Mouse (Mus musculus): ENCODE results near the gene Gpam.
A peak's percentile ranks its signal among the peaks of the same experiment; 100 is the strongest.

Gpam gene

GRCm38 (mm10) chr19:55143391-55144300 is 16.6 kb upstream of the Gpam start:
- DNase-seq (ENCODE audit: extremely low read depth, insufficient read length, low spot score) = no peak

GRCm38 (mm10) chr19:55139301-55139700 is 12.3 kb upstream of the Gpam start:
- peak; percentile 32 for DNase-seq (ENCODE audit: extremely low read depth, insufficient read length, low spot score)

- DNase-seq (ENCODE audit: extremely low read depth, insufficient read length, low spot score) = no peak
These were observed 11.5 kb upstream of the Gpam start for GRCm38 (mm10) chr19:55138506-55138905.

- no peak for DNase-seq (ENCODE audit: extremely low read depth, insufficient read length, low spot score)
These were observed 10.8 kb upstream of the Gpam start for GRCm38 (mm10) chr19:55137884-55138283.

GRCm38 (mm10) chr19:55136693-55137427 is 9.8 kb upstream of the Gpam start:
- DNase-seq (ENCODE audit: extremely low read depth, insufficient read length, low spot score) = no peak

- no peak for DNase-seq (ENCODE audit: extremely low read depth, insufficient read length, low spot score)
These were observed 8.9 kb upstream of the Gpam start for GRCm38 (mm10) chr19:55135918-55136317.

- no peak for DNase-seq (ENCODE audit: extremely low read depth, insufficient read length, low spot score)
These were observed 7.5 kb upstream of the Gpam start for GRCm38 (mm10) chr19:55134521-55134920.

- no peak for DNase-seq (ENCODE audit: extremely low read depth, insufficient read length, low spot score)
These were observed 5.4 kb upstream of the Gpam start for GRCm38 (mm10) chr19:55132476-55132875.

- no peak for DNase-seq (ENCODE audit: extremely low read depth, insufficient read length, low spot score)
These were observed 4.7 kb upstream of the Gpam start for GRCm38 (mm10) chr19:55131747-55132146.

- no peak for DNase-seq (ENCODE audit: extremely low read depth, insufficient read length, low spot score)
These were observed 1.4 kb upstream of the Gpam start for GRCm38 (mm10) chr19:55128469-55128868.

- DNase-seq (ENCODE audit: extremely low read depth, insufficient read length, low spot score) = no peak
These were observed 1.6 kb downstream of the Gpam start for GRCm38 (mm10) chr19:55125456-55125855.

- DNase-seq (ENCODE audit: extremely low read depth, insufficient read length, low spot score) = no peak
These were observed 4.0 kb downstream of the Gpam start for GRCm38 (mm10) chr19:55123001-55123536.

GRCm38 (mm10) chr19:55122351-55122980 is 4.6 kb downstream of the Gpam start:
- no peak for DNase-seq (ENCODE audit: extremely low read depth, insufficient read length, low spot score)

GRCm38 (mm10) chr19:55121836-55122235 is 5.2 kb downstream of the Gpam start:
- no peak for DNase-seq (ENCODE audit: extremely low read depth, insufficient read length, low spot score)

GRCm38 (mm10) chr19:55120518-55121244 is 6.4 kb downstream of the Gpam start:
- DNase-seq (ENCODE audit: extremely low read depth, insufficient read length, low spot score) = no peak

- DNase-seq (ENCODE audit: extremely low read depth, insufficient read length, low spot score) = no peak
These were observed 7.5 kb downstream of the Gpam start for GRCm38 (mm10) chr19:55119541-55119940.

GRCm38 (mm10) chr19:55117991-55118390 is 9.0 kb downstream of the Gpam start:
- no peak for DNase-seq (ENCODE audit: extremely low read depth, insufficient read length, low spot score)

- DNase-seq (ENCODE audit: extremely low read depth, insufficient read length, low spot score) = no peak
These were observed 9.8 kb downstream of the Gpam start for GRCm38 (mm10) chr19:55117059-55117815.

- DNase-seq (ENCODE audit: extremely low read depth, insufficient read length, low spot score) = no peak
These were observed 11.5 kb downstream of the Gpam start for GRCm38 (mm10) chr19:55115532-55115931.

Data from 3134 (cell line).